Mouse (Mus musculus) embryo, embryonic 10 days (tissue): ENCODE results near the gene Neurl1a.

ENCODE experiments used
- DNase-seq: peaks from one replicate; pipeline ENCODE4 v3.0.0-alpha.2; 2015; ENCODE audit warnings: low spot score

Gene Neurl1a

DNA sequence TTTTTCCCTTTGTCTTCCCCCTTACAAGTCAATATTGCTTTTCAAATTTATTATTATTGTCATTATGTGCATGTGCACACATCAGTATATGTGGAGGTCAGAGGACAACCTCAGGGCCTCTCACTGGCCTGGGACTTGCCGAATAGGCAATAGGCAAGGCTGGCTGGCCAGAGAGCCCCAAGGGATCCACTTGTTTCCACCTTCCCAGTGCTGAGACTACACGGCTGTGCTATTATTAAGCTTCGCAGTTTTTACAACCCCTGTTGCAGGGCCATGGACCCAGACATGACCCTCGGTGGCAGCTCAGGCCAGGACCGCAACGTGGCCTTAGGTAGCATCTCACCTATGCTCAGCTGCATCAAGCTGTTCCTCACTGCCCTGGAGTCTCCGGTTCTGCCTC lies 33.8 kb downstream of the Neurl1a start:
- DNase-seq, result no peak

DNA sequence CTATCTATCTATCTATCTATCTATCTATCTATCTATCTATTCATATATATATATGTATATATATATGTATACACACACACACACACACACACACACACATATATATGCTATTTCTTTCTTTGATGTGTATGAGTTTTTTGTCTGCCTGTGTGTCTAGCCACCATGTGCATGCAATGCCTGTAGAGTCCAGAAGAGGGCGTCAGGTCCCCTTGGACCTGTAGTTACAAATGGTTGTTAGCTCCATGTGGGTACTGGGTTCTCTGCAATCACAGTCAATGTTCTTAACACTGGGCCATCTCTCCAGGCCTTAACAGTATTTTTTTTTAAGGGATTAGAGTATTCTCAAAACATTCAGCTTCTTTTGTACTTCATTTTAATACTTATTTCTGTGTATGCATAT lies 34.9 kb downstream of the Neurl1a start:
- no peak for DNase-seq

DNA sequence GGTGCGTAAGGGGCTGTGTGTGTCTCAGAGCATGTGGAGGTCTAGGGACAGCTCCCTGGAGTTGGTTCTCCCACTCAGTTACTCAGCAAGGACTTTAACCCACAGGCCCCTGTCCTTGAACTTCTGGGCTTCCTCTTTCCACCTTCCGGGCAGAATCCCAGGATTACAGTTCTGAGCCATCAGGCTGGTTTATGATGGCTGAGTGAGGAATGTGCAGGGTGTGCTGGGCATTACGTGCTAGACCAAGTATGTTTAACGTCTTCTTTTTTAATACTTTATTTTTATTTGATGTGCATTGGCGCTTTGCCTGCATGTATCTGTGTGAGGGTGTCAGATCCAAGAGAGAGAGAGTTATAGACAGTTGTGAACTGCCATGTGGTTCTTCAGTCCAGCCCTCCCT lies 38.1 kb downstream of the Neurl1a start:
- no peak for DNase-seq

GRCm38 (mm10) chr19:47219622-47220021 lies 41.0 kb downstream of the Neurl1a start:
- DNase-seq, result no peak

- DNase-seq, result no peak
These were observed 41.6 kb downstream of the Neurl1a start for GRCm38 (mm10) chr19:47220232-47220631.

DNA sequence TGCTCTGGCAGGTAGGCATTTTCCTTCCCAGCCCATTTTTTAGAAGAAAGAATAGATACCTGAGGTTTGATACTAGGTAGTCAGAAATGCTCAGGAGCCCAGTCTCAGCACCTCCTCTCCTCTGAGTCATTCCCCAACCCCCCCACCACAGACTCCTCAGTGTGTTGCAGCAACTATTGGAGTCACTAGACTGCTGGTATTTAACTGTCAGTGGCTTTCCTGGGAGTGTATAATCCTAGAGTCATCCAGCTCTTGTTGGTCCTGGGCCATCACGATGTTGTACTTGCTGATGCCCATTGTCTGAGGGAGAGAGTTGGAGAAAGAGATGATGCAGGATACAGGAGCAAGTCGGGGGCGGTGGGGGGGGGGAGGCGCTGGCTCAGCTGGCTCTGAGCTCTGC lies 42.4 kb downstream of the Neurl1a start:
- no peak for DNase-seq

- no peak for DNase-seq
These were observed 43.0 kb downstream of the Neurl1a start for GRCm38 (mm10) chr19:47221500-47222153.

DNA sequence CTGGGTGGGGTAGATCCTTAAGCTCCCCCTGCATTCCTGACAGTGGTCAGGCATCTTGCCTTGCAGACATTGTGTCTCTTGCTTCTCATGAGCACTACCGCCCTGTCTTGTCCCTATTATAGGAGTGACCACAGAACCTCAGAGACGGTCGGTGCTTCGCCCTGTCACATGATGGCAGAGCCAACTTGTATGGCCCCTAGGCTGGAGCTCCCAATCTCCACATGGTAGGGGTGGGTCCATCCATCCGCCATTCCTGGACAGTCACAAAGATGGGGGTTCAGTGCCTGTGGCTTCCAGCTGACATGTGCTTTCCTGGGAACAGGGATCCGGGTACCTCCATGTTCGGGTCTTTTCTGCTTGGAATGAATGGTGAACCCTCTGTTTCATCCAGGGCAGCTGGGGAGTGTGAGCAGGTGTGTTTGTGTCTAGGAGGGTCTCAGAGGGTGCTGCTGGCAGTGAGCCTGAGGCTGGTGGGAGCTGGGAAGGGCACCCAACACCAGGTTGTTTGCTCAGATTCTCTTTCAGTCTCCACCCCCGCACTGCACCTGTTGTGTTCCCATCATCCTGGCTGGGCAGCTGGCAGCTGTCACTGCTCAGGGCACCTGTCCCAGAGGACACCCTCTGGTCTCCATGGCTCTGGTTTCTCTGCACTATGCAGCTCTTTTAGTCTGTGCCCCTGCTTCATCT lies 43.7 kb downstream of the Neurl1a start:
- no peak for DNase-seq

GRCm38 (mm10) chr19:47222841-47223557 lies 44.4 kb downstream of the Neurl1a start:
- no peak for DNase-seq

DNA sequence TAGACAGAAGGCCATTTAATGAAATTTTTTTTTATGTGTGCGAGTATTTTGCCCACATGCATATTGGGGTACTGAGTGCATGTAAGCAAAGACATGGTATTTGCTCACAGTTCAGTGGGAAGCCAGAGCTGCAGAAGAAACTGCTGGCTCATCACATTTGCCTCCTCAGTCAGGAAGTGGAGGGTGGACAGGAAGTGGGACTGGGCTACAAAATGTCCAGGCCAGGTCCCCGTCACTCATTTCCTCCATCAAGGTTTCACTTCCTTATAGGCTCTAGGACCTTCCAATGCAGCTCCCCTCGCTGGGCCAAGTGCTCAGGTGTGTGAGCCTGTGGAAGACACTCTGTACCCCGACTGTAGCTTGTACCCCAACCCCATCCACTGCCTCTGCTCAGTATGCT lies 46.1 kb downstream of the Neurl1a start:
- no peak for DNase-seq

- no peak for DNase-seq
These were observed 47.2 kb downstream of the Neurl1a start for GRCm38 (mm10) chr19:47225791-47226190.

DNA sequence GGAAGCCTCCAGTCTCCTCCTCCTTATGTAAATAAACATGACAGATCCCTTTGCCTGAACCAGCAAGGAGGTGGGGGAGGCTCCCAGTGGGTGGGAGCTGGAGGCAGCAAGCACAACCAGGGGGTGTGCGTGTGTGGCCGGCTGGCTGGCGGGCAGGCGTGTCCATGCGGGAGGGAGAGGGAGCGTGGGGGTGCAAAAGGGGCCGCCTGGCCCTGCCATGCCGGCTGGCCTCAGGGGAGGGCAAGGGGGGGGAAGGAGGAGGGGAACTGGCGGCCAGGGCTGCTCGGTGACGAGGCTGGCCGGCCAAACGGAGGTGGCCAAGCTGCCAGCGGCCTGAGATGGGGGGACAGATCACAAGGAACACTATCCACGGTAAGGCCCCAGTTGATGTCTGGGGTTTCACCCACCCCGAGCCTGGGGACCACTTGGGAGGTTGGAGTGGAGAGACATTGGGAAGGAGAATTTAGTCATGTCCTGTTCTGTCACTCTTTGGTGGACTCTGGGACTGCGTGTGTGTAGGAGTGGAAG lies 50.2 kb downstream of the Neurl1a start:
- peak; percentile 67 for DNase-seq

GRCm38 (mm10) chr19:47229461-47229860 lies 50.8 kb downstream of the Neurl1a start:
- DNase-seq, result no peak

DNA sequence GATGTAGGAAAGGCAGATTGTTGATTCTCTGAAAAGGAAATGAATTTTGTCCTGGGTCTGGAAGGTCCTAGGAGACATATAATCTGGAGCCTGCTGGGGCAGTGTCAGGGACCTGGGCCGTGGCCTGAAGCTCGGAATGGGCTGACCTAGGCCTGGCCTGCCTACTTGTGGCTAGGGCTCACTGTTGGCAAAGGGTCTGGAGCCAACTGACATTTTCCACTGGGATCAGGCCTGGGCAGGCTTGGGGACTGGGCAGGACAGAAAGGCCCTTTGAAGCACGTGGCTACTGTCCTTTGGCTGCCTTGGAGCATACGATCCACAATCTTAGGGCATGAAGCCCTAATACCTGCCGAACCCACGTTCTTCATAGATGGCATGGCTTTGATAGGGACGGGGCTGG lies 51.5 kb downstream of the Neurl1a start:
- no peak for DNase-seq

GRCm38 (mm10) chr19:47230682-47231081 lies 52.1 kb downstream of the Neurl1a start:
- DNase-seq, result no peak

GRCm38 (mm10) chr19:47231389-47231788 lies 52.8 kb downstream of the Neurl1a start:
- DNase-seq, result no peak

GRCm38 (mm10) chr19:47232077-47232865 lies 53.7 kb downstream of the Neurl1a start:
- no peak for DNase-seq

DNA sequence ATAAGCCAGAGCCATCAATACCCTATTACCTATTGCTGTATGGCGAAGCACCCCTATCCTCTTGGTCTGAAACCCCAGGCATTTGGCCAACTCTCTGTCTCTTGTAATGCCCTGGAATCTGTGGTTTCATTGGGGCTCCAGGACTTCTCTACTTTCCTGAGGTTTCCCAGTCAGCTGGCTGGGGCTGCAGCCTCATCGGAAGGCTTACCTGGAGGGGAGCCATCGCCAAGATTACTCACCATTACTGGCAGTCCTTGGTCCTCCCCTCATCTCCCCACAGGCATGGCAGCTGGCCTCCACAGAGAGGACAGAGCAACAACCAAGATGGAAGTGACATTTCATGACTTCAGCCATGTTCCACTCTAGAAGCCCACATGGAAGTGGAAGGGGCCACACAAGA lies 54.5 kb downstream of the Neurl1a start:
- no peak for DNase-seq

GRCm38 (mm10) chr19:47240076-47240475 lies 61.5 kb downstream of the Neurl1a start:
- peak; percentile 78 for DNase-seq

DNA sequence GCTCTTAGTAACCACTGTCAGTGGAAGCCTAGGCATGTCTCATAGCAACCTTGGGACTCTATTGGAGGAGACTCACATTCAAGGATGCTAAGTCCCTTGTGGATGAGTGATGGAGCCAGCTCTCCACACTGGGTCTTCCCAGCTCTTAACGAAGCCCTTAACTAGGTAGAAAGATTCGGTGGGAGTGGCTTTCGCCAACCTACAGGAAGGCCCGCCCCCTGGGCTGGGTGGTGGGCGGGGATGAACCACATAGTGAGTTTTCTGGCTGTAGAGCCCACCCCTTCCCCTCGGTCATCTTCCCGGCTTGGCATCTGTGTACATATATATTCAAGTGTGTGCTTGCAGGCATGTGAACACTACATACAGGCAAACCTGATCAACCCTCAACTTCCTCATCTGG lies 62.3 kb downstream of the Neurl1a start:
- DNase-seq, result no peak

DNA sequence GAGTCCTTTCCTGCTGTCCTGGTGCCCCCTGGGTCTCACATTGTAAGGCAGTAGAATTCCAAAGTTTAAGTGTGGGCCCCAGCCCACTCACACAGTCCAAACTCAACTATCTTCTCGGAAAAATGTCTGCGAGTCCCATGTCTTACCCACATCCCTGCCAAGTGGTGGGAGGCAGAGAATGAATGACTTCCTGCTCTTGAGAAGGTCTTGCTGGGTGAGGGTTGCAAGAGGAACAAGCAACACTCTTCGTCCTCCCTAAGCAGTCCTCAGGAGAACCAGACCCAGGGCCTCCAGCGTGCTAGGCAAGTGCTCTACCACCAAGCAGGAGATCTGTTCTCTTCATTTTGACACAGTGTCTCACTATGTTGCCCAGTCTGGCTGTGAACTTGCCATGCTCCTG lies 63.6 kb downstream of the Neurl1a start:
- DNase-seq, result no peak

DNA sequence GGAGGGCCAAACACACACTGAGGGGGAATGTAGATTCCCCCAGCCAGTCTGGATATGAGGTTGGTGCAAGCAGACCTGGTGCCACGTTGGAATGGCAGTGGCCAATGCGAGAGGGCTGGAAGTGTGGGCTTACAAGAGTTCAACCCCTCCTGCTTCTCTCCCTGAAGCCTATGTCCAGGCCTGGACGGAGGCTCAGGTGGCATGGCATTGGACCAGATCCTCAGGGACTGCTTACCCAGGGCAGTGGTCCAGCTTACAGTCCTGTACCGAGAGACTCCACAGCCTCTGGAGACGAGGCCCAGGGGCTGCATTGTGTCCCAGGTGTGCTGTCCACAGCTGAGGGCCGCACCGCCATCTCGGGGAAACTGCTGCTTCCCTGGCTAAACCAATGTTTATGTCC lies 66.9 kb downstream of the Neurl1a start:
- no peak for DNase-seq
